Mouse (Mus musculus) neural tube, embryonic 14.5 days (tissue): ENCODE measurements around the gene Lce1m. TPM values are rescaled to one million over a fixed set of nuclear protein-coding genes. Genes with fewer than 3 reads are reported as not detected.
A peak's percentile ranks its signal among the peaks of the same experiment; 100 is the strongest.

Experiments
- ATAC-seq: fragments of 200-750 bp; cut with Nextera tagmentation; 2 replicates; pipeline ENCODE4 v1.8.0; 2017; ENCODE audit warnings: low read depth, mild to moderate bottlenecking, moderate TSS enrichment, moderate library complexity
- H3K27ac ChIP-seq: fragments of 300-500 bp; sonication (generic); 2 replicates; pipeline ENCODE4 v1.5.1; 2014; ENCODE audit warnings: low read depth, mild to moderate bottlenecking, control low read depth, low read length, moderate library complexity, mixed read lengths
- H3K27me3 ChIP-seq: fragments of 300-500 bp; sonication (generic); 2 replicates; pipeline ENCODE4 v1.6.1; 2014; ENCODE audit warnings: low read length; ENCODE audit not compliant: control insufficient read depth, insufficient read depth
- H3K36me3 ChIP-seq: fragments of 300-500 bp; sonication (generic); 2 replicates; pipeline ENCODE4 v1.6.1; 2014; ENCODE audit warnings: low read length, mixed read lengths; ENCODE audit not compliant: control insufficient read depth, insufficient read depth
- H3K4me1 ChIP-seq: fragments of 300-500 bp; sonication (generic); 2 replicates; pipeline ENCODE4 v1.6.1; 2014; ENCODE audit warnings: low read length; ENCODE audit not compliant: control insufficient read depth, insufficient read depth
- H3K4me2 ChIP-seq: fragments of 300-500 bp; sonication (generic); 2 replicates; pipeline ENCODE4 v1.6.1; 2014; ENCODE audit warnings: mild to moderate bottlenecking, low read depth, low read length, control low read depth
- H3K4me3 ChIP-seq: fragments of 300-500 bp; sonication (generic); 2 replicates; pipeline ENCODE4 v1.5.1; 2014; ENCODE audit warnings: low read depth, low read length, control low read depth, mixed read lengths
- H3K9ac ChIP-seq: fragments of 300-500 bp; sonication (generic); replicated peaks from 2 replicates; pipeline ENCODE4 v1.6.1; 2014; ENCODE audit warnings: low read depth, mild to moderate bottlenecking, control low read depth, low read length, mixed read lengths
- H3K9me3 ChIP-seq: fragments of 300-500 bp; sonication (generic); 2 replicates; pipeline ENCODE4 v1.6.1; 2016; ENCODE audit warnings: low read length; ENCODE audit not compliant: control insufficient read depth
- WGBS: fragments of 180-500 bp; shearing (Covaris S2); extraction: QIAGEN DNeasy Blood & Tissue Kit; methylation state at CpG from one replicate; pipeline ENCODE4 v1.1.7; 2014; 5-methylcytosine and 5-hydroxymethylcytosine counted together
- polyA plus RNA-seq: library from polyadenylated mRNA; unstranded; fragments of >200 nt; fragmentation: Nextera tagmentation; extraction: Ambion mirVana; gene quantifications from 2 replicates; pipeline ENCODE4 v1.2.1, GENCODE M21; 2014

The Lce1m gene
- polyA plus RNA-seq, 1 experiment from 2014 or later: not detected

DNA sequence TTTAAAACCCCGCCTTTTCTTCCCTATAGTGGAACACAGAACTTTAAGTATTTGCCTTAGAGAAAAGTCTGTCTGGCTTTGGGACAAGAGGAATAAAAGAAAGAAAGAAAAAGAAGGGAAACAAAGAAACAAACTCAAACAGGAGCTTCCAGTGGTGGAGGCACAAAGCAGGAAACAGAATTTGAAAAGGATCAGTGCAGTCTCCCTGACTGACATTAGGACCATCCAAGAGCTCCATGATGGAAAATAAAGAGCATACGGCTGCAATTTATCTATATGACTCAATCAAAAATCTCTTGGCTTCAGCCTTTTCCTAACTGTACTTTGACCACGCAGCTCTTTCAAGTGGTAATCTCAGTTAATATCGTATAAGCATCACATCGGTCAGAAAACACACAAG is 4.0 kb downstream of the Lce1m start:
- Histone ChIP-seq H3K9ac (peak overlapping the region; percentile 47), H3K36me3 (no peaks in the 10 kb centered on the region), H3K4me2 (peak overlapping the region; percentile 95), H3K4me1 (no peaks in the 10 kb centered on the region), H3K27me3 (no peaks in the 10 kb centered on the region), H3K9me3 (no peaks in the 10 kb centered on the region), H3K4me3 (peak overlapping the region; percentile 46), H3K27ac (no peak overlapping the region)
- 28% methylated on average over 5 of the region's 5 CpGs for WGBS
- 0 out of 2 replicates have a peak, but pooled peaks have one; percentile 29 for ATAC-seq

DNA sequence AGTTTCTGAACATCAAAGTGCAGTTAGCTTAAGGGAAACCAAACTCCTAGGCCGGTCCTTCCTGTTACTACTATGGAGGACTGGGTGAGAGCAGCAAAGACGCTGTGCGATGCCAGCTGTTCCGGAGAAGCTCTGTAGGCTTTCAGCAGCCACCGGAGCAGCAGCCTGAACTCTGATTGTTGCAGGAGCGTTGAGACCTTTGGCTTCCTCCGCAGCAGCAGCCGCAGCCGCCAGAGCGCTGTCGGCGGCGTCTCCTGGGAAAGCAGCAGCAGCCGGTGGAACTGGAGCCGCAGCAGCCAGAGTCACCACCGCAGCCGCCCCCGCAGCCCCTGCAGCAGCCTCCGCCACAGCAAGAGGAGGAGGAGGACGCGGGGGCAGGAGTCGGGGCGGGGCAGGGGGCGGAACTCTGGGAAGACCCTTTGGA is 4.5 kb downstream of the Lce1m start:
- peak; percentile 92 for ATAC-seq
- no peaks in the 10 kb centered on the region for H3K36me3 ChIP-seq
- H3K4me2 ChIP-seq: peak overlapping the region; percentile 95
- no peaks in the 10 kb centered on the region for H3K4me1 ChIP-seq
- H3K27ac ChIP-seq: peak overlapping the region; percentile 34; the same call in 1 of the 2 replicates
- peak overlapping the region; percentile 47 for H3K9ac ChIP-seq
- WGBS: 1% methylated on average over 24 of the region's 24 CpGs
- no peaks in the 10 kb centered on the region for H3K9me3 ChIP-seq
- H3K4me3 ChIP-seq: peak overlapping the region; percentile 46
- H3K27me3 ChIP-seq: no peaks in the 10 kb centered on the region

DNA sequence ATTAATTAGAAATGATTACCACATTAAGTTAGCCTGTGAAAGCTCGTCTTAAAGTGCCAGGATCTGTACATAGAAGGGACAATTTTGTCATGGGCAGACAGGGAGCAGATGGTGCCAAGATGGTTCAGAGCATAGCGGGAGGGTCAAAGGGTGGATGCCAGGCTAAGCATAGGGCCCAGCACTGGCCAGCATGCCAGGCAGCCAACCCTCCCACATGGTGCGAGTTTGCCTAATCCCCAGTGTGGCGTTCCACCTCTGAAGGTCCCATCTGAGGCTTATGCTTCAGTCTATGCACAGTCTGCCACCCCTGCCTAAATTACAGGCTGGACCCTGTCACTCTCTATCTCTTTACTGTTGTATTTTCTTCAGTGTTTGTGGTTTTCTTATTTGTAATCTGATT is 16.0 kb downstream of the Lce1m start:
- H3K4me1 ChIP-seq: no peaks in the 10 kb centered on the region
- no peak overlapping the region for H3K27ac ChIP-seq
- WGBS: 60% methylated on average over 4 of the region's 4 CpGs
- no peak overlapping the region for H3K9ac ChIP-seq
- no peak overlapping the region for H3K4me2 ChIP-seq
- H3K4me3 ChIP-seq: no peak overlapping the region
- ATAC-seq: no peak
- no peaks in the 10 kb centered on the region for H3K36me3 ChIP-seq
- no peaks in the 10 kb centered on the region for H3K9me3 ChIP-seq
- H3K27me3 ChIP-seq: no peaks in the 10 kb centered on the region

GRCm38 (mm10) chr3:93000621-93001020 is 18.2 kb downstream of the Lce1m start:
- H3K9me3 ChIP-seq: no peaks in the 10 kb centered on the region
- no peak overlapping the region for H3K27ac ChIP-seq
- no peak overlapping the region for H3K9ac ChIP-seq
- 90% methylated on average over 3 of the region's 3 CpGs for WGBS
- no peak overlapping the region for H3K4me2 ChIP-seq
- no peaks in the 10 kb centered on the region for H3K27me3 ChIP-seq
- H3K4me3 ChIP-seq: no peak overlapping the region
- ATAC-seq: no peak
- no peaks in the 10 kb centered on the region for H3K4me1 ChIP-seq
- no peaks in the 10 kb centered on the region for H3K36me3 ChIP-seq

- no peaks in the 10 kb centered on the region for H3K9me3 ChIP-seq
- no peak overlapping the region for H3K9ac ChIP-seq
- peak; percentile 97 for ATAC-seq
- no peak overlapping the region for H3K4me2 ChIP-seq
- H3K27ac ChIP-seq: no peak overlapping the region
- H3K4me3 ChIP-seq: no peak overlapping the region
- WGBS: 5% methylated on average over 7 of the region's 7 CpGs
- H3K4me1 ChIP-seq: no peaks in the 10 kb centered on the region
- no peaks in the 10 kb centered on the region for H3K27me3 ChIP-seq
- H3K36me3 ChIP-seq: no peaks in the 10 kb centered on the region
Measured at GRCm38 (mm10) chr3:92998691-92999090, 20.2 kb downstream of the Lce1m start.

- H3K9ac ChIP-seq: no peak within 1 kb of the TSS
Measured at GRCm38 (mm10) chr3:92991926-92992325, 26.9 kb downstream of the Lce1m start, which contains the start of gene Lce3f. TSS of gene Lce3f (plus strand) at chr3:92992226.

GRCm38 (mm10) chr3:92978484-92978883 is 40.4 kb downstream of the Lce1m start:
- 80% methylated on average over 2 of the region's 2 CpGs for WGBS
- no peaks in the 10 kb centered on the region for H3K4me1 ChIP-seq
- ATAC-seq: no peak
- no peak overlapping the region for H3K4me3 ChIP-seq
- H3K9ac ChIP-seq: no peak overlapping the region
- no peak overlapping the region for H3K4me2 ChIP-seq
- no peaks in the 10 kb centered on the region for H3K27me3 ChIP-seq
- no peak overlapping the region for H3K27ac ChIP-seq
- no peaks in the 10 kb centered on the region for H3K9me3 ChIP-seq
- no peaks in the 10 kb centered on the region for H3K36me3 ChIP-seq

More at GRCm38 (mm10) chr3:92991926-92992325, 26.9 kb downstream of the Lce1m start, which contains the start of gene Lce3f:
- ATAC-seq: no peak
- H3K4me3 ChIP-seq: no peak within 1 kb of the TSS
- no peaks in the 10 kb centered on the region for H3K4me1 ChIP-seq
- H3K27ac ChIP-seq: no peak within 1 kb of the TSS
- H3K36me3 ChIP-seq: no peaks in the 10 kb centered on the region
- no peaks in the 10 kb centered on the region for H3K9me3 ChIP-seq
- no peak within 1 kb of the TSS for H3K4me2 ChIP-seq
- H3K27me3 ChIP-seq: no peaks in the 10 kb centered on the region

Other genes starting within 250 kb of the Lce1m start
- not detected in 2 replicates for gene Lce1i, start 240.2 kb downstream of the Lce1m start, polyA plus RNA-seq
- not detected in 2 replicates for gene Lce1j, start 228.5 kb downstream of the Lce1m start, polyA plus RNA-seq
- not detected in 2 replicates for gene Lce1k, start 211.2 kb downstream of the Lce1m start, polyA plus RNA-seq
- gene Kprp, start 191.8 kb downstream of the Lce1m start, polyA plus RNA-seq: not detected in 2 replicates
- gene Lce1l, start 167.8 kb downstream of the Lce1m start, polyA plus RNA-seq: not detected in 2 replicates
- gene 2310050C09Rik, start 148.8 kb downstream of the Lce1m start, polyA plus RNA-seq: not detected in 2 replicates
- not detected in 2 replicates for gene Lce3a, start 92.8 kb downstream of the Lce1m start, polyA plus RNA-seq
- gene Lce3b, start 86.1 kb downstream of the Lce1m start, polyA plus RNA-seq: not detected in 2 replicates
- gene Lce3c, start 74.6 kb downstream of the Lce1m start, polyA plus RNA-seq: not detected in 2 replicates
- gene Lce3d, start 61.7 kb downstream of the Lce1m start, polyA plus RNA-seq: not detected in 2 replicates
- gene Lce3e, start 52.0 kb downstream of the Lce1m start, polyA plus RNA-seq: not detected in 2 replicates
- not detected in 2 replicates for gene Lce3f, start 26.8 kb downstream of the Lce1m start, polyA plus RNA-seq
- 1.0 TPM in 1 of 2 replicates, not detected in the other for gene Crct1, start 3.4 kb downstream of the Lce1m start, polyA plus RNA-seq
- not detected in 2 replicates for gene Gm4858, start 49.8 kb upstream of the Lce1m start, polyA plus RNA-seq
- not detected in 2 replicates for gene Crnn, start 125.7 kb upstream of the Lce1m start, polyA plus RNA-seq
- gene Flg2, start 178.2 kb upstream of the Lce1m start, polyA plus RNA-seq: not detected in 2 replicates